Mouse (Mus musculus) C2C12 (cell line): ENCODE data around the gene Ppp1r35.

ENCODE experiments used
- CEBPB ChIP-seq: IDR thresholded peaks from one replicate; pipeline ENCODE4 v1.6.1; 2011; ENCODE audit warnings: low read depth, mild to moderate bottlenecking, control low read depth, moderate library complexity
- CTCF ChIP-seq: IDR thresholded peaks from one replicate; pipeline ENCODE4 v1.5.1; 2011; ENCODE audit not compliant: control insufficient read depth, insufficient read depth, insufficient read length
- FOSL1 ChIP-seq: IDR thresholded peaks from one replicate; pipeline ENCODE4 v1.8.0; 2011; ENCODE audit warnings: mild to moderate bottlenecking, low read length; ENCODE audit not compliant: poor library complexity, insufficient read depth, severe bottlenecking
- MAX ChIP-seq: IDR thresholded peaks from one replicate; pipeline ENCODE4 v1.6.1; 2011; ENCODE audit warnings: mild to moderate bottlenecking, control low read depth
- MYOD1 ChIP-seq: IDR thresholded peaks from one replicate; pipeline ENCODE4 v1.6.1; 2011; ENCODE audit warnings: low read depth; ENCODE audit not compliant: control insufficient read depth, insufficient read length
- MYOG ChIP-seq: IDR thresholded peaks from one replicate; pipeline ENCODE4 v1.6.1; 2011; ENCODE audit not compliant: control insufficient read depth, insufficient read length; ENCODE audit errors: extremely low read depth
- USF1 ChIP-seq: IDR thresholded peaks from one replicate; pipeline ENCODE4 v1.6.1; 2011; ENCODE audit warnings: low read depth, mild to moderate bottlenecking, control low read depth, moderate library complexity

GRCm38 (mm10) chr5:137757887-137758286, 20.8 kb upstream of the Ppp1r35 start:
- TF ChIP-seq CTCF = no peak
- TF ChIP-seq USF1 = no peak
- no peak for TF ChIP-seq MYOG
- no peak for TF ChIP-seq FOSL1
- TF ChIP-seq MAX = no peak
- no peak for TF ChIP-seq MYOD1
- no peak for TF ChIP-seq CEBPB
